Mouse (Mus musculus): ENCODE results near the gene Dync1i1.

Dync1i1 gene

GRCm38 (mm10) chr6:6053946-6054345 lies 328.5 kb downstream of the Dync1i1 start:
- DNase-seq (ENCODE audit: low spot score in 2 of 2): no peak

- no peak for DNase-seq (ENCODE audit: low spot score in 2 of 2)
Measured at GRCm38 (mm10) chr6:6058548-6058947, 333.1 kb downstream of the Dync1i1 start.

GRCm38 (mm10) chr6:6067201-6067600 lies 341.8 kb downstream of the Dync1i1 start:
- no peak for DNase-seq (ENCODE audit: low spot score in 2 of 2)

DNA sequence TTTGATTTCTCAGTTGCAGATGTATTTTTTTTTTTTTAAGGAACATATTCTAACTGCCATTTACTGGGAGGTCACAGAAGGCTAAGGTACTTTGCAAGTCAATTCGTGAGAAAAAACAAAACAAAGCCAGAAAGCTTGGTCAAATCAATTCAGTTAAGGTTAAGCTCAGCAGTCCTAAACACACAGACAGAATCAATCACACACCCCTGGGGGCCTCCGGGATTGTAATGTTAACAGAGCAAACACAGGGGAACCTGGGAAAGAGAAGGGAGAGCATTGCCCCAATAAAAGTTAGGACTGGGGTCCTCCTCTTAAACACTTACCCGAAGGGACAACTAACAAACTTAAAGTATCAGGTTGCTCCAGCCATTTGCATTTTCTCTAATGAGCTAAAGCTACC lies 344.6 kb downstream of the Dync1i1 start:
- DNase-seq (ENCODE audit: low spot score in 2 of 2): no peak

- DNase-seq (ENCODE audit: low spot score in 2 of 2): no peak
Measured at GRCm38 (mm10) chr6:6071038-6071437, 345.6 kb downstream of the Dync1i1 start.

DNA sequence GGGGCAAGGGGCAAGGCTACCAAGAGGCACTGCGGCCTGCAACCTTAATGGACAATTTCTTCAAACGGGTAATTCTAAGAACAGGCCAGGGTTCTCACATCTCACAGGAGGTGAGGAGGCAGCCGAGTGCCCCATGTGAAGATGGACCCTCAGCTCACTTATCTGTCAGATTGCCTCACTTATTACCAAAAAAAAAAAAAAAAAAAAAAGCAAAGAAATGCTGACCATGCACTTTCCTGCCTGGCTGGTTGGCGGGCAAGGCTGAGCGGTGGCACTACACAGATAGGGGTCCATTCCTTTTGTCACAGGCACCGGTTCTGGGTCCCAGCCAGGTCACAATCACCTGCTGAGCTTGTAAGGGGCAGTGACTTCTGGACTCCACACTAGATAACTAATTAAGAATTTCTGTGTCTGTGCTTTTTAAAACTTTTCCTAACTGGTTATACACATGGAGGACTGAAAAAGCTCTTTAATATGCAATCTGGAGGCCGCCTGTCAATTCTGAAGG lies 350.6 kb downstream of the Dync1i1 start:
- no peak for DNase-seq (ENCODE audit: low spot score in 2 of 2)

GRCm38 (mm10) chr6:6077234-6077633 lies 351.8 kb downstream of the Dync1i1 start:
- no peak for DNase-seq (ENCODE audit: low spot score in 2 of 2)

Measured in thymus, postnatal 10 days (tissue).